Mouse (Mus musculus): ENCODE results near the gene Spats2l. TPM values are rescaled to one million over a fixed set of nuclear protein-coding genes. Genes with fewer than 3 reads are reported as not detected.

Spats2l gene
- polyA plus RNA-seq, 1 experiment from 2014 or later, result 73.1 TPM

DNA sequence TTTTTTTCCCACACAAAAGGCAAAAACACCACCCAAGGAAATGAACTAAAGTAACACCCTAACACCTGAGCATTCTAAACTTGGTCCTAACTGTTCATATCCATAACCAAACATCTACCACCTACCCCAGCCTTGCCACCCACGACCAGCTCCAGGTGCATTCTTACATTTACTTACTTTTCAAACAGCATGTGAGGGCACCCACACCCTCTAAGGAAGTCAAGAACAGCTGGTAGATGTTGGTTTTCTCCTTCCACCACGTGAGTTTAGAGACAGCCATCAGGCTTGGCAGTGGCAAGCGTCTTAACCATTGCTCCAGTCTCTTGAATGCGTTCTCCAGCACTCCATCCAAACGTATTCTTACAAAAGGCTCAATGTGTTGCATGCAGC, 180.4 kb downstream of the Spats2l start:
- no peak overlapping the region for H3K4me3 ChIP-seq (ENCODE audit: low read depth, low read length)
- peaks cover 9% of the 10 kb centered on the region; the same call in 1 of the 2 replicates for H3K36me3 ChIP-seq (ENCODE audit: insufficient read depth, low read length)
- H3K9me3 ChIP-seq (ENCODE audit: low read length), result no peaks in the 10 kb centered on the region
- TF ChIP-seq CTCF (IDR thresholded peaks at IDR 0.05) (no peak), EP300 (IDR thresholded peaks at IDR 0.05) (no peak)
- no peak overlapping the region for H3K4me2 ChIP-seq (replicated peaks; ENCODE audit: low read depth, low read length)
- H3K9ac ChIP-seq (replicated peaks; ENCODE audit: low read depth), result no peak overlapping the region
- no peaks in the 10 kb centered on the region for H3K4me1 ChIP-seq (ENCODE audit: insufficient read depth, low read depth, low read length)
- H3K27me3 ChIP-seq (replicated peaks; ENCODE audit: insufficient read depth, low read length), result no peaks in the 10 kb centered on the region
- no peak for ATAC-seq
- WGBS, result 65% methylated on average over 5 of the region's 5 CpGs
- H3K27ac ChIP-seq (ENCODE audit: low read length), result no peak overlapping the region
- no peak for DNase-seq (ENCODE audit: low spot score)

GRCm38 (mm10) chr1:57955774-57956173, 181.8 kb downstream of the Spats2l start:
- Histone ChIP-seq H3K4me1 (ENCODE audit: insufficient read depth, low read depth, low read length) (no peaks in the 10 kb centered on the region), H3K9ac (replicated peaks; ENCODE audit: low read depth) (no peak overlapping the region), H3K36me3 (ENCODE audit: insufficient read depth, low read length) (peaks cover 15% of the 10 kb centered on the region; the same call in 1 of the 2 replicates), H3K9me3 (ENCODE audit: low read length) (no peaks in the 10 kb centered on the region), H3K4me3 (ENCODE audit: low read depth, low read length) (no peak overlapping the region), H3K4me2 (replicated peaks; ENCODE audit: low read depth, low read length) (no peak overlapping the region), H3K27ac (ENCODE audit: low read length) (no peak overlapping the region), H3K27me3 (replicated peaks; ENCODE audit: insufficient read depth, low read length) (no peaks in the 10 kb centered on the region)
- TF ChIP-seq CTCF (IDR thresholded peaks at IDR 0.05), result no peak
- TF ChIP-seq EP300 (IDR thresholded peaks at IDR 0.05), result no peak
- no peak for ATAC-seq
- DNase-seq (ENCODE audit: low spot score), result no peak
- 94% methylated on average over 1 of the region's 1 CpGs for WGBS

- peaks cover 8% of the 10 kb centered on the region; the same call in 1 of the 2 replicates for H3K36me3 ChIP-seq (ENCODE audit: insufficient read depth, low read length)
- H3K4me1 ChIP-seq (ENCODE audit: insufficient read depth, low read depth, low read length), result peaks cover 9% of the 10 kb centered on the region; the same call in 1 of the 2 replicates
- WGBS, result 1% methylated on average over 59 of the region's 65 CpGs
- DNase-seq (ENCODE audit: low spot score), result peak; percentile 95
- peak overlapping the region; percentile 85 for H3K4me3 ChIP-seq (ENCODE audit: low read depth, low read length)
- peak overlapping the region; percentile 93 for H3K9ac ChIP-seq (replicated peaks; ENCODE audit: low read depth)
- H3K27ac ChIP-seq (ENCODE audit: low read length), result peak overlapping the region; percentile 87
- peak; percentile 99 for ATAC-seq
- H3K27me3 ChIP-seq (replicated peaks; ENCODE audit: insufficient read depth, low read length), result no peaks in the 10 kb centered on the region
- no peaks in the 10 kb centered on the region for H3K9me3 ChIP-seq (ENCODE audit: low read length)
- peak overlapping the region; percentile 74 for H3K4me2 ChIP-seq (replicated peaks; ENCODE audit: low read depth, low read length)
- TF ChIP-seq EP300 (IDR thresholded peaks at IDR 0.05) (no peak), CTCF (IDR thresholded peaks at IDR 0.05) (peak; percentile 91)
Observed at GRCm38 (mm10) chr1:57969327-57970271, 195.6 kb downstream of the Spats2l start.

DNA sequence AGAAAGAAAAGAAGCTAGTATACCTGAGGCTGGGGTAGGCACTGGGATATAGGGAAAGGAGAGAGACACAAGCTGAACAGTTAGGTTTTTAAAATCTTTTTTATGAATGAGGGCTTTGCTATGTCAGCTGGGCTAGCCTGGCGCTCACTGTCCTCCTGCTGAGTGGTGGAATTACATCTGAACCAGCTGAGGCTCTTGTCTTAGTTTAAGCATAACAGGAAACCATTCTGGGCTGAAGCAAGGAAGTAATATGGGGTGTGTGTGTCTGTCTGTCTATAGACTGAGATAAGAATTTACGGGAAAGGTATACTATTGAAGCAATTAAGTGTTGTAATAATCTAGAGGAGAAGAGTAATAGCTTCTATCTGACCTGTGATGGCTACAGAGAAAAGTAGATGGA, 197.6 kb downstream of the Spats2l start:
- Histone ChIP-seq H3K4me1 (ENCODE audit: insufficient read depth, low read depth, low read length) (peaks cover 9% of the 10 kb centered on the region; the same call in 1 of the 2 replicates), H3K36me3 (ENCODE audit: insufficient read depth, low read length) (no peaks in the 10 kb centered on the region), H3K27me3 (replicated peaks; ENCODE audit: insufficient read depth, low read length) (no peaks in the 10 kb centered on the region), H3K9ac (replicated peaks; ENCODE audit: low read depth) (no peak overlapping the region), H3K27ac (ENCODE audit: low read length) (no peak overlapping the region), H3K9me3 (ENCODE audit: low read length) (no peaks in the 10 kb centered on the region), H3K4me2 (replicated peaks; ENCODE audit: low read depth, low read length) (no peak overlapping the region), H3K4me3 (ENCODE audit: low read depth, low read length) (no peak overlapping the region)
- 69% methylated on average over 2 of the region's 2 CpGs for WGBS
- DNase-seq (ENCODE audit: low spot score) (no peak), ATAC-seq (no peak)
- TF ChIP-seq CTCF (IDR thresholded peaks at IDR 0.05) (no peak), EP300 (IDR thresholded peaks at IDR 0.05) (no peak)

GRCm38 (mm10) chr1:57976860-57977259, 202.9 kb downstream of the Spats2l start:
- no peaks in the 10 kb centered on the region for H3K4me1 ChIP-seq (ENCODE audit: insufficient read depth, low read depth, low read length)
- H3K9me3 ChIP-seq (ENCODE audit: low read length), result no peaks in the 10 kb centered on the region
- no peaks in the 10 kb centered on the region for H3K27me3 ChIP-seq (replicated peaks; ENCODE audit: insufficient read depth, low read length)
- H3K36me3 ChIP-seq (ENCODE audit: insufficient read depth, low read length), result no peaks in the 10 kb centered on the region
- H3K4me2 ChIP-seq (replicated peaks; ENCODE audit: low read depth, low read length), result no peak overlapping the region
- TF ChIP-seq CTCF (IDR thresholded peaks at IDR 0.05) (no peak), EP300 (IDR thresholded peaks at IDR 0.05) (no peak)
- H3K9ac ChIP-seq (replicated peaks; ENCODE audit: low read depth), result no peak overlapping the region
- H3K27ac ChIP-seq (ENCODE audit: low read length), result no peak overlapping the region
- no peak for DNase-seq (ENCODE audit: low spot score)
- H3K4me3 ChIP-seq (ENCODE audit: low read depth, low read length), result no peak overlapping the region
- WGBS, result 89% methylated on average over 3 of the region's 3 CpGs
- ATAC-seq, result no peak

DNA sequence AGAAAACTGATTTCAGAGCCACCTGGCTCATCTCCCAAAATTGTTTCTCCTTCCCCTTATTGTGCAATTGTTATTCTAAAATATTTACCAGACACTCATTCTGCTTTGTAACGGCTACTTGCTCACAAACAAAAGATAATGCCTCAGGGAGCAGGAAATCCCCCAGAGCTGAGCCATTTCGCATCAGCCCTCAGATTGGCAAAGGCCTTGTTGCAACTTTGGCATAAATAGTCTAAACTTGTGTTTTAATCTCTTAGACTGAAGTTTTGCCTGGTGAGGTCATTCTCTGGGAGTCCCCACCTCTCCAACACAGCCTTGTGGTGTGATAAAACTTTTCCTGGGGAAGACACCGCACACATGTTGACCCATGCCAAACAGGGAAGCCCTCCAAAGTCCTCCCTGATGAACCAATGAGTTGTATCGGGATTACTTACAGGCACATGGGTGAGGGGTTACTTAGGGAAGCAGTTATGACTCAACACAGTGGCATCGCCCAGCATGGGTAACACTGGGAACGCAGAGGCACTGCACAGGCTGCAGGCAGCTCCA, 215.2 kb downstream of the Spats2l start:
- no peaks in the 10 kb centered on the region for H3K36me3 ChIP-seq (ENCODE audit: insufficient read depth, low read length)
- ATAC-seq, result peak; percentile 86

More for the DNA sequence above, 215.2 kb downstream of the Spats2l start:
- 41% methylated on average over 6 of the region's 6 CpGs for WGBS
- Histone ChIP-seq H3K9me3 (ENCODE audit: low read length) (no peaks in the 10 kb centered on the region), H3K9ac (replicated peaks; ENCODE audit: low read depth) (no peak overlapping the region), H3K4me1 (ENCODE audit: insufficient read depth, low read depth, low read length) (no peaks in the 10 kb centered on the region), H3K4me2 (replicated peaks; ENCODE audit: low read depth, low read length) (no peak overlapping the region), H3K27ac (ENCODE audit: low read length) (peak overlapping the region; percentile 43), H3K27me3 (replicated peaks; ENCODE audit: insufficient read depth, low read length) (no peaks in the 10 kb centered on the region), H3K4me3 (ENCODE audit: low read depth, low read length) (no peak overlapping the region)
- TF ChIP-seq CTCF (IDR thresholded peaks at IDR 0.05), result no peak
- 0 out of 2 replicates have a peak, but pooled peaks have one; percentile 22 for TF ChIP-seq EP300 (IDR thresholded peaks at IDR 0.05)
- DNase-seq (ENCODE audit: low spot score), result peak; percentile 73
